Mouse (Mus musculus): ENCODE measurements around the gene Phb2.
A peak's percentile ranks its signal among the peaks of the same experiment; 100 is the strongest.

Gene Phb2

GRCm38 (mm10) chr6:124750405-124750804 is 38.3 kb downstream of the Phb2 start:
- no peak for DNase-seq

GRCm38 (mm10) chr6:124753861-124754260 is 41.7 kb downstream of the Phb2 start:
- DNase-seq = no peak

GRCm38 (mm10) chr6:124755306-124755705 is 43.2 kb downstream of the Phb2 start:
- DNase-seq = no peak

GRCm38 (mm10) chr6:124755831-124756595 is 43.9 kb downstream of the Phb2 start, which contains the start of the genes Gm45234 and Atn1:
Gm45234 (minus strand) TSS chr6:124756021.
Atn1 (minus strand) TSS chr6:124756524.
- DNase-seq = peak; percentile 80 to 88

- peak; percentile 88 to 91 for DNase-seq
Measured at GRCm38 (mm10) chr6:124756652-124757350, 44.7 kb downstream of the Phb2 start.

GRCm38 (mm10) chr6:124757351-124757880 is 45.3 kb downstream of the Phb2 start:
- DNase-seq = peak; percentile 19 to 34

- DNase-seq = peak; percentile 79 to 83
Measured at GRCm38 (mm10) chr6:124757909-124758848, 46.0 kb downstream of the Phb2 start.

- peak; percentile 29 to 32 for DNase-seq
Measured at GRCm38 (mm10) chr6:124758849-124759232, 46.7 kb downstream of the Phb2 start.

GRCm38 (mm10) chr6:124759259-124759658 is 47.1 kb downstream of the Phb2 start:
- peak; percentile 85 to 92 for DNase-seq

- no peak for DNase-seq
Measured at GRCm38 (mm10) chr6:124765951-124766350, 53.8 kb downstream of the Phb2 start.
